Mouse (Mus musculus) heart, postnatal 0 days (tissue): ENCODE data around the gene Ttc7b. TPM values are rescaled to one million over a fixed set of nuclear protein-coding genes. Genes with fewer than 3 reads are reported as not detected.

Experiments
- ATAC-seq: fragments of 200-750 bp; cut with Nextera tagmentation; 2 replicates; pipeline ENCODE4 v1.8.0; 2017; ENCODE audit warnings: low read depth, moderate number of reproducible peaks, moderate library complexity; ENCODE audit not compliant: insufficient read depth
- DNase-seq: peaks from one replicate; pipeline ENCODE4 v3.0.0-alpha.2; 2016; ENCODE audit warnings: low spot score
- H3K27ac ChIP-seq: fragments of 300-500 bp; sonication (generic); 2 replicates; pipeline ENCODE4 v1.5.1; 2014; ENCODE audit warnings: low read depth, mild to moderate bottlenecking
- H3K27me3 ChIP-seq: fragments of 300-500 bp; sonication (generic); 2 replicates; pipeline ENCODE4 v1.6.1; 2014; ENCODE audit warnings: low read length, mixed read lengths; ENCODE audit not compliant: control insufficient read depth, insufficient read depth
- H3K36me3 ChIP-seq: fragments of 300-500 bp; sonication (generic); replicated peaks from 2 replicates; pipeline ENCODE4 v1.6.1; 2014; ENCODE audit warnings: low read length, mixed read lengths; ENCODE audit not compliant: control insufficient read depth, insufficient read depth
- H3K4me1 ChIP-seq: fragments of 300-500 bp; sonication (generic); 2 replicates; pipeline ENCODE4 v1.6.1; 2014; ENCODE audit warnings: antibody characterized with exemption; ENCODE audit not compliant: control insufficient read depth, insufficient read depth
- H3K4me2 ChIP-seq: fragments of 300-500 bp; sonication (generic); 2 replicates; pipeline ENCODE4 v1.6.1; 2014; ENCODE audit warnings: low read depth, mild to moderate bottlenecking, low read length, moderate library complexity
- H3K4me3 ChIP-seq: fragments of 300-500 bp; sonication (generic); 2 replicates; pipeline ENCODE4 v1.5.1; 2014; ENCODE audit warnings: low read depth, low read length
- H3K9ac ChIP-seq: fragments of 300-500 bp; sonication (generic); replicated peaks from 2 replicates; pipeline ENCODE4 v1.6.1; 2014; ENCODE audit warnings: low read depth, low read length, mixed read lengths
- H3K9me3 ChIP-seq: fragments of 300-500 bp; sonication (generic); replicated peaks from 2 replicates; pipeline ENCODE4 v1.6.1; 2016; ENCODE audit warnings: low read length; ENCODE audit not compliant: control insufficient read depth
- CTCF ChIP-seq: IDR thresholded peaks from 2 replicates; pipeline ENCODE4 v1.5.1; 2016; ENCODE audit warnings: antibody characterized with exemption, control low read depth, low read depth
- EP300 ChIP-seq: IDR thresholded peaks from 2 replicates; pipeline ENCODE4 v1.6.1; 2016; ENCODE audit warnings: antibody characterized with exemption, low read depth
- WGBS: fragments of 180-500 bp; shearing (Covaris S2); extraction: QIAGEN DNeasy Blood & Tissue Kit; methylation state at CpG from one replicate; pipeline ENCODE4 v1.1.7; 2014; 5-methylcytosine and 5-hydroxymethylcytosine counted together
- polyA plus RNA-seq: library from polyadenylated mRNA; unstranded; fragments of >200 nt; fragmentation: Nextera tagmentation; extraction: Ambion mirVana; gene quantifications from 2 replicates; pipeline ENCODE4 v1.2.1, GENCODE M21; 2015
- total RNA-seq: library from RNA; depleted of rRNA; stranded (reverse); fragments of >200 nt; gene quantifications from 2 replicates; pipeline ENCODE4 v1.2.3, GENCODE M21; 2014; ENCODE audit warnings: low replicate concordance

The Ttc7b gene
- total and polyA plus RNA-seq, 2 experiments from 2014 or later: 6.7 to 29.4 TPM

GRCm38 (mm10) chr12:100479892-100480621 is 40.6 kb downstream of the Ttc7b start:
- H3K27ac ChIP-seq: 0 out of 2 replicates have a peak overlapping the region, but pooled peaks have one; percentile 13
- H3K9ac ChIP-seq: no peak overlapping the region
- H3K9me3 ChIP-seq: no peaks in the 10 kb centered on the region
- ATAC-seq (peak; percentile 49; the same call in 1 of the 2 replicates), DNase-seq (peak; percentile 68)
- no peak for TF ChIP-seq EP300
- peak; percentile 83 for TF ChIP-seq CTCF
- H3K4me2 ChIP-seq: no peak overlapping the region
- WGBS: 28% methylated on average over 7 of the region's 7 CpGs
- no peak overlapping the region for H3K4me3 ChIP-seq
- no peaks in the 10 kb centered on the region for H3K27me3 ChIP-seq
- H3K36me3 ChIP-seq: peaks cover 27% of the 10 kb centered on the region
- peaks cover 10% of the 10 kb centered on the region for H3K4me1 ChIP-seq

- no peak overlapping the region for H3K4me2 ChIP-seq
- H3K27me3 ChIP-seq: no peaks in the 10 kb centered on the region
- WGBS: 45% methylated on average over 10 of the region's 10 CpGs
- TF ChIP-seq EP300: no peak
- TF ChIP-seq CTCF: no peak
- H3K9ac ChIP-seq: no peak overlapping the region; the same call in 1 of the 2 replicates
- H3K9me3 ChIP-seq: no peaks in the 10 kb centered on the region
- peaks cover 10% of the 10 kb centered on the region for H3K4me1 ChIP-seq
- DNase-seq (peak; percentile 40), ATAC-seq (peak; percentile 58; the same call in 1 of the 2 replicates)
- peaks cover 27% of the 10 kb centered on the region for H3K36me3 ChIP-seq
- peak overlapping the region; percentile 43; the same call in 1 of the 2 replicates for H3K27ac ChIP-seq
- no peak overlapping the region for H3K4me3 ChIP-seq
Measured at GRCm38 (mm10) chr12:100479270-100479869, 41.3 kb downstream of the Ttc7b start.

- Histone ChIP-seq H3K9me3 (no peaks in the 10 kb centered on the region), H3K27me3 (no peaks in the 10 kb centered on the region), H3K36me3 (peaks cover 27% of the 10 kb centered on the region), H3K4me1 (peaks cover 10% of the 10 kb centered on the region), H3K27ac (no peak overlapping the region), H3K9ac (no peak overlapping the region), H3K4me3 (no peak overlapping the region), H3K4me2 (no peak overlapping the region)
- 64% methylated on average over 6 of the region's 6 CpGs for WGBS
- TF ChIP-seq CTCF: no peak
- TF ChIP-seq EP300: no peak
- ATAC-seq (no peak), DNase-seq (no peak)
Measured at GRCm38 (mm10) chr12:100478615-100479014, 42.0 kb downstream of the Ttc7b start.

- H3K36me3 ChIP-seq: peaks cover 25% of the 10 kb centered on the region
- no peak for ATAC-seq
- no peak for DNase-seq
- H3K4me2 ChIP-seq: no peak overlapping the region
- peaks cover 10% of the 10 kb centered on the region for H3K4me1 ChIP-seq
- H3K4me3 ChIP-seq: no peak overlapping the region
- no peaks in the 10 kb centered on the region for H3K9me3 ChIP-seq
- 92% methylated on average over 6 of the region's 6 CpGs for WGBS
- TF ChIP-seq EP300 (no peak), CTCF (no peak)
- H3K27ac ChIP-seq: no peak overlapping the region
- no peaks in the 10 kb centered on the region for H3K27me3 ChIP-seq
- H3K9ac ChIP-seq: no peak overlapping the region
Measured at GRCm38 (mm10) chr12:100478151-100478550, 42.5 kb downstream of the Ttc7b start.

GRCm38 (mm10) chr12:100477474-100477873 is 43.2 kb downstream of the Ttc7b start:
- ATAC-seq (no peak), DNase-seq (no peak)
- no peak overlapping the region for H3K4me3 ChIP-seq
- no peaks in the 10 kb centered on the region for H3K9me3 ChIP-seq
- 76% methylated on average over 6 of the region's 6 CpGs for WGBS
- peaks cover 10% of the 10 kb centered on the region for H3K4me1 ChIP-seq
- H3K36me3 ChIP-seq: peaks cover 23% of the 10 kb centered on the region
- H3K9ac ChIP-seq: no peak overlapping the region
- TF ChIP-seq EP300 (no peak), CTCF (no peak)
- no peak overlapping the region for H3K27ac ChIP-seq
- H3K27me3 ChIP-seq: no peaks in the 10 kb centered on the region
- H3K4me2 ChIP-seq: no peak overlapping the region
